Mouse (Mus musculus): ENCODE measurements around the gene Chrne. TPM values are rescaled to one million over a fixed set of nuclear protein-coding genes. Genes with fewer than 3 reads are reported as not detected.

The Chrne gene
- not detected in 2 replicates for polyA plus RNA-seq (2014; fragmentation: Nextera tagmentation; extraction: Ambion mirVana)

GRCm38 (mm10) chr11:70619101-70619500, at the start of gene Chrne:
Gene Chrne, minus strand, starts transcription at chr11:70619216.
- ATAC-seq (replicated peaks; ENCODE audit: insufficient number of reproducible peaks, low FRiP score, low TSS enrichment, low read depth) (no peak), DNase-seq (ENCODE audit: low spot score) (no peak)
- peak within 1 kb of the TSS; percentile 28; the same call in 1 of the 2 replicates for H3K9ac ChIP-seq (replicated peaks; ENCODE audit: low read length)
- no peak within 1 kb of the TSS for H3K4me3 ChIP-seq (ENCODE audit: low read depth, low read length)
- peaks cover 4% of the 10 kb centered on the region for H3K27me3 ChIP-seq (ENCODE audit: control insufficient read depth, insufficient read depth, low read length)
- 60% methylated on average over 1 of the region's 1 CpGs for WGBS
- no peaks in the 10 kb centered on the region for H3K36me3 ChIP-seq (replicated peaks; ENCODE audit: control insufficient read depth, insufficient read depth, low read depth, low read length)
- H3K27ac ChIP-seq (replicated peaks; ENCODE audit: low read depth, low read length), result no peak within 1 kb of the TSS
- no peaks in the 10 kb centered on the region for H3K9me3 ChIP-seq (replicated peaks; ENCODE audit: control insufficient read depth, low read length)
- peaks cover 3% of the 10 kb centered on the region for H3K4me1 ChIP-seq (ENCODE audit: control insufficient read depth, insufficient read depth, low read length)
- no peak within 1 kb of the TSS for H3K4me2 ChIP-seq (ENCODE audit: low read depth, low read length)

DNA sequence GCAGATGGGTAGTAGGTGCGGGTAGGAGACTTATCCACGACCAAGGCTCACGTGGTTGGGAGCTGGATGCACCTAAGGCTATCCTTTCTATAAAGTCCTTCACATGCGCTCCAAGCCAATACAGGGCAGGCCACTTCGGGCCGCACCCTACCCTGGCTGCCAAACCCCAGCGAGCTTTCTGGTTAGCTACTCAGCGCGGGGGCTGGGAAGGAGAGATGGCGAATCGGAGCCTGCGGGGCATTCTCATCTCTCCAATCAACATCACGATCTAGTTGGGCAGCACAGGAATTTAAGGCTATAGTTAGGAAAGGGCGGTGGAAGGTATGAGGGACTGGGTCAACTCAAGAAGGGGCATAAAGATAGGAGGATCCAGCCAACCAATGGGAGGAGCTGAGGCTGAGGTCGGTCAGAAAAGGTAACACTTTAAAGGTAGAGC, 49.3 kb upstream of the Chrne start:
- ATAC-seq (replicated peaks; ENCODE audit: insufficient number of reproducible peaks, low FRiP score, low TSS enrichment, low read depth), result peak; percentile 54
- 2% methylated on average over 15 of the region's 15 CpGs for WGBS
- peaks cover 4% of the 10 kb centered on the region for H3K36me3 ChIP-seq (replicated peaks; ENCODE audit: control insufficient read depth, insufficient read depth, low read depth, low read length)

DNA sequence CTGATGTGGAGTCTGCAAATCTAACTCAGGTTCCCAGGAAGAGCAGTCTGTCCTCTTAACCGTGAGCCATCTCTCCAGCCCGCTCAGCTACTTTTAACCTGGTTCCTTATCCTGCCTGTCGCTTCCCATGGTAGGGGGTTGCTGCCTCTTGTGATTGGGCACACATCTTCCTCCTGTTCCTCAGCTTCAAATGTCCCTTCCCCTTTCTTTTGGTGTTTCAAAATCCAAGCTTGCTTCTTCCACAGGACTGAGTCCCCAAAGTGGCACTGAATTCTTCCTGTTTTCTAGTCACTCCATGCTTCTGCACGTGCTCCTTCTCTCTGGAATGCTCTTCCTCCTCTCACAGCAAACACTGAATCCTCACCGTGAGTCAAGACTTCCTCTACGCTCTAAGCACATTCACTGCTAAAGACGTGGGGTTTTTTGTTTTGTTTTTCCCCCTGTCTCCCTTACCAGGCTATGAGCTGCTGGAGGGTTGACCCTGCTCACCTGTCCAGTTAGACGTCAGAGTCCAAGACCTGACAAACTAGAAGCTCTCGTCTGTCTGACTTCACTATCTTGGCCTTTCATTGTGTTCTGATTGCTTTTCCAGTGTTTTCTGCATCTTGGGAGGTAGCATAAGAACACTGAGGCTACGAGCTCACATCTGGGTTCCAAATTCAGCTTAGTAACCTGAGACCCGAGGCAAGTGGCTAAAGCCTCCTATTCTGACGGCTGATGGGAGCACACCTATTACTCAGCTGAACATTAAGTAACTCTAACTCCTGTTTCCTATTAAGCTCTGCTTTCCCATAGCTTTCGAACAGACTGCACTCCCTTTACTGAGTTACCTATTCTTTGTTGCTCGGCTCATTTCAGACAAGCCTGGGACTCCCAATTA, 48.5 kb upstream of the Chrne start:
- H3K4me1 ChIP-seq (ENCODE audit: control insufficient read depth, insufficient read depth, low read length), result no peaks in the 10 kb centered on the region
- peak overlapping the region; percentile 59 for H3K9ac ChIP-seq (replicated peaks; ENCODE audit: low read length)
- H3K4me3 ChIP-seq (ENCODE audit: low read depth, low read length), result peak overlapping the region; percentile 51
- 56% methylated on average over 14 of the region's 14 CpGs for WGBS
- DNase-seq (ENCODE audit: low spot score) (peak; percentile 62), ATAC-seq (replicated peaks; ENCODE audit: insufficient number of reproducible peaks, low FRiP score, low TSS enrichment, low read depth) (no peak)
- H3K36me3 ChIP-seq (replicated peaks; ENCODE audit: control insufficient read depth, insufficient read depth, low read depth, low read length), result peaks cover 4% of the 10 kb centered on the region
- no peaks in the 10 kb centered on the region for H3K9me3 ChIP-seq (replicated peaks; ENCODE audit: control insufficient read depth, low read length)
- no peaks in the 10 kb centered on the region for H3K27me3 ChIP-seq (ENCODE audit: control insufficient read depth, insufficient read depth, low read length)
- H3K27ac ChIP-seq (replicated peaks; ENCODE audit: low read depth, low read length), result peak overlapping the region; percentile 77
- H3K4me2 ChIP-seq (ENCODE audit: low read depth, low read length), result peak overlapping the region; percentile 71

More for the DNA sequence above, 49.3 kb upstream of the Chrne start:
- H3K9ac ChIP-seq (replicated peaks; ENCODE audit: low read length), result peak overlapping the region; percentile 59
- no peaks in the 10 kb centered on the region for H3K9me3 ChIP-seq (replicated peaks; ENCODE audit: control insufficient read depth, low read length)
- no peak for DNase-seq (ENCODE audit: low spot score)
- H3K4me3 ChIP-seq (ENCODE audit: low read depth, low read length), result peak overlapping the region; percentile 51
- peak overlapping the region; percentile 77 for H3K27ac ChIP-seq (replicated peaks; ENCODE audit: low read depth, low read length)
- peak overlapping the region; percentile 71 for H3K4me2 ChIP-seq (ENCODE audit: low read depth, low read length)
- H3K4me1 ChIP-seq (ENCODE audit: control insufficient read depth, insufficient read depth, low read length), result no peaks in the 10 kb centered on the region
- H3K27me3 ChIP-seq (ENCODE audit: control insufficient read depth, insufficient read depth, low read length), result no peaks in the 10 kb centered on the region

GRCm38 (mm10) chr11:70666687-70667086, 47.7 kb upstream of the Chrne start:
- Histone ChIP-seq H3K4me1 (ENCODE audit: control insufficient read depth, insufficient read depth, low read length) (no peaks in the 10 kb centered on the region), H3K4me2 (ENCODE audit: low read depth, low read length) (no peak overlapping the region), H3K9me3 (replicated peaks; ENCODE audit: control insufficient read depth, low read length) (no peaks in the 10 kb centered on the region), H3K27me3 (ENCODE audit: control insufficient read depth, insufficient read depth, low read length) (no peaks in the 10 kb centered on the region), H3K27ac (replicated peaks; ENCODE audit: low read depth, low read length) (no peak overlapping the region), H3K9ac (replicated peaks; ENCODE audit: low read length) (no peak overlapping the region), H3K36me3 (replicated peaks; ENCODE audit: control insufficient read depth, insufficient read depth, low read depth, low read length) (peaks cover 7% of the 10 kb centered on the region), H3K4me3 (ENCODE audit: low read depth, low read length) (no peak overlapping the region)
- WGBS, result 94% methylated on average over 8 of the region's 8 CpGs
- ATAC-seq (replicated peaks; ENCODE audit: insufficient number of reproducible peaks, low FRiP score, low TSS enrichment, low read depth), result no peak
- no peak for DNase-seq (ENCODE audit: low spot score)

DNA sequence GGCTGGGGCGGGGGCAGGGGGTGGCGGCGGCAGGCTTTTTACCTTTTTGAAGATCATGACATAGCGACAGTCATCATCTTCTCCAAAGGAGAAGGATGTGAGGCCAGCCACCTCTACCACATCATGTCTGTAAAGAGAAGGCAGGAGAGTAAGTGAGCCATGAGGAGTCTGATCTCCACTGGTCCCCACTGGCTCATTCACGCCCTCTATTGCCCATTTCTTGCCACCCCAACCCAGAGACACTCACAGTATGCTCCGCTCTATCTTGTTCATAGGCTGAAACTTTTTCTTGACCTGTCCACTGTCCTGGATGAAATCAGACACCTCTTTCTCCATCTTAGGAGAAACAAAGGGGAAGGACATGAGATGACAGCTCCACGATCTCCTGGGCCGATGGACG, 45.7 kb upstream of the Chrne start:
- no peak overlapping the region for H3K4me3 ChIP-seq (ENCODE audit: low read depth, low read length)
- ATAC-seq (replicated peaks; ENCODE audit: insufficient number of reproducible peaks, low FRiP score, low TSS enrichment, low read depth) (no peak), DNase-seq (ENCODE audit: low spot score) (no peak)
- H3K4me1 ChIP-seq (ENCODE audit: control insufficient read depth, insufficient read depth, low read length), result no peaks in the 10 kb centered on the region
- no peak overlapping the region for H3K27ac ChIP-seq (replicated peaks; ENCODE audit: low read depth, low read length)
- H3K27me3 ChIP-seq (ENCODE audit: control insufficient read depth, insufficient read depth, low read length), result no peaks in the 10 kb centered on the region
- 89% methylated on average over 9 of the region's 9 CpGs for WGBS
- no peak overlapping the region for H3K4me2 ChIP-seq (ENCODE audit: low read depth, low read length)
- peaks cover 7% of the 10 kb centered on the region for H3K36me3 ChIP-seq (replicated peaks; ENCODE audit: control insufficient read depth, insufficient read depth, low read depth, low read length)
- no peak overlapping the region for H3K9ac ChIP-seq (replicated peaks; ENCODE audit: low read length)
- H3K9me3 ChIP-seq (replicated peaks; ENCODE audit: control insufficient read depth, low read length), result no peaks in the 10 kb centered on the region

DNA sequence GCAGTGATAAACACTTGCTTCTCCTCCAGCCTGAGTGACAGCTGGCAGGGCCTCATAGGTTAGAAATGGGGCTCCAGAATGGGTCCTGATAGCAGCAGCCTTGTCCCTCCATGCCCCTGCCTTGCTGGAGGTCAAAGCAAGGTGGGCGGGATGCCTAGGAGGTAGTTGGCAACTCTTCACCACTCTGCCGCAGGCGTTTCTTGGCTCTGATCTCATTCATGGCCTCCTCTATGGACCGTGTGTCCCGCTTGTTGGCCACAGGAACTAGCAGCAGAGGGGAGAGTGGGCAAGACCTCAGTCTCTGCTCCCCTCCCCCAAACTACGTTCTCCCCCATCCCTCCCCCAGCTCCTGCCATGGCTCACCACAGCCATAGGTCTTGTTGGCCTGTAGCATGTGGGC, 44.9 kb upstream of the Chrne start:
- no peak overlapping the region for H3K27ac ChIP-seq (replicated peaks; ENCODE audit: low read depth, low read length)
- DNase-seq (ENCODE audit: low spot score), result no peak
- H3K4me2 ChIP-seq (ENCODE audit: low read depth, low read length), result no peak overlapping the region
- no peak overlapping the region for H3K9ac ChIP-seq (replicated peaks; ENCODE audit: low read length)
- no peak for ATAC-seq (replicated peaks; ENCODE audit: insufficient number of reproducible peaks, low FRiP score, low TSS enrichment, low read depth)
- H3K4me3 ChIP-seq (ENCODE audit: low read depth, low read length), result no peak overlapping the region
- H3K36me3 ChIP-seq (replicated peaks; ENCODE audit: control insufficient read depth, insufficient read depth, low read depth, low read length), result peaks cover 7% of the 10 kb centered on the region
- no peaks in the 10 kb centered on the region for H3K27me3 ChIP-seq (ENCODE audit: control insufficient read depth, insufficient read depth, low read length)
- no peaks in the 10 kb centered on the region for H3K9me3 ChIP-seq (replicated peaks; ENCODE audit: control insufficient read depth, low read length)
- 93% methylated on average over 6 of the region's 6 CpGs for WGBS
- H3K4me1 ChIP-seq (ENCODE audit: control insufficient read depth, insufficient read depth, low read length), result no peaks in the 10 kb centered on the region

- Histone ChIP-seq H3K4me3 (ENCODE audit: low read depth, low read length) (no peak overlapping the region), H3K9ac (replicated peaks; ENCODE audit: low read length) (no peak overlapping the region), H3K27ac (replicated peaks; ENCODE audit: low read depth, low read length) (no peak overlapping the region), H3K4me2 (ENCODE audit: low read depth, low read length) (no peak overlapping the region), H3K27me3 (ENCODE audit: control insufficient read depth, insufficient read depth, low read length) (no peaks in the 10 kb centered on the region), H3K36me3 (replicated peaks; ENCODE audit: control insufficient read depth, insufficient read depth, low read depth, low read length) (peaks cover 7% of the 10 kb centered on the region), H3K4me1 (ENCODE audit: control insufficient read depth, insufficient read depth, low read length) (no peaks in the 10 kb centered on the region), H3K9me3 (replicated peaks; ENCODE audit: control insufficient read depth, low read length) (no peaks in the 10 kb centered on the region)
- ATAC-seq (replicated peaks; ENCODE audit: insufficient number of reproducible peaks, low FRiP score, low TSS enrichment, low read depth) (no peak), DNase-seq (ENCODE audit: low spot score) (no peak)
- WGBS, result 90% methylated on average over 8 of the region's 8 CpGs
Observed at GRCm38 (mm10) chr11:70663101-70663500, 44.1 kb upstream of the Chrne start.

DNA sequence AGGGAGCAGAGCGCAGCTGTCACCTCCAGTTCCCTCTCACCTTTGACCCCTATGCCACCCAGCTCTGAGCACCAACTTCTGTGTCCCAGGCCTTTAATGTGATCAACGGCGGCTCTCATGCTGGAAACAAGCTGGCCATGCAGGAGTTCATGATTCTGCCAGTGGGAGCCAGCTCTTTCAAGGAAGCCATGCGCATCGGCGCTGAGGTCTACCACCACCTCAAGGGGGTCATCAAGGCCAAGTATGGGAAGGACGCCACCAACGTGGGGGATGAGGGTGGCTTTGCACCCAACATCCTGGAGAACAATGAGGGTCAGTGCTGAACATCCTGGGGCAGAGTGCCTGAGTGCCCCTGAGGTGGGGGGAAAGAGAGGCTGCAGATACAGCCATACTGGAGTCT, 41.6 kb upstream of the Chrne start:
- 89% methylated on average over 8 of the region's 8 CpGs for WGBS
- Histone ChIP-seq H3K4me3 (ENCODE audit: low read depth, low read length) (no peak overlapping the region), H3K36me3 (replicated peaks; ENCODE audit: control insufficient read depth, insufficient read depth, low read depth, low read length) (peaks cover 7% of the 10 kb centered on the region)

More for the DNA sequence above, 41.6 kb upstream of the Chrne start:
- H3K4me1 ChIP-seq (ENCODE audit: control insufficient read depth, insufficient read depth, low read length), result peaks cover 7% of the 10 kb centered on the region
- DNase-seq (ENCODE audit: low spot score), result no peak
- no peaks in the 10 kb centered on the region for H3K27me3 ChIP-seq (ENCODE audit: control insufficient read depth, insufficient read depth, low read length)
- no peak overlapping the region for H3K4me2 ChIP-seq (ENCODE audit: low read depth, low read length)
- H3K9ac ChIP-seq (replicated peaks; ENCODE audit: low read length), result no peak overlapping the region
- no peak for ATAC-seq (replicated peaks; ENCODE audit: insufficient number of reproducible peaks, low FRiP score, low TSS enrichment, low read depth)
- H3K27ac ChIP-seq (replicated peaks; ENCODE audit: low read depth, low read length), result no peak overlapping the region
- H3K9me3 ChIP-seq (replicated peaks; ENCODE audit: control insufficient read depth, low read length), result no peaks in the 10 kb centered on the region

Measured in embryonic facial prominence, embryonic 11.5 days (tissue).